Mouse (Mus musculus) erythroblast, embryonic 14.5 days (primary cell): Measurements from ENCODE around the gene Hmgb1. TPM values are rescaled to one million over a fixed set of nuclear protein-coding genes. Genes with fewer than 3 reads are reported as not detected.

ENCODE experiments used
- H3K27me3 ChIP-seq: 2 replicates; pipeline ENCODE4 v1.6.1; 2012; ENCODE audit warnings: inconsistent platforms; ENCODE audit not compliant: control insufficient read depth
- H3K36me3 ChIP-seq: 2 replicates; pipeline ENCODE4 v1.6.1; 2012; ENCODE audit warnings: mild to moderate bottlenecking, inconsistent platforms; ENCODE audit not compliant: control insufficient read depth
- H3K4me1 ChIP-seq: 2 replicates; pipeline ENCODE4 v1.6.1; 2012; ENCODE audit warnings: inconsistent platforms; ENCODE audit not compliant: control insufficient read depth
- H3K4me3 ChIP-seq: replicated peaks from 2 replicates; pipeline ENCODE3; 2012; ENCODE audit warnings: moderate library complexity, mild to moderate bottlenecking, inconsistent platforms
- H3K9me3 ChIP-seq: 2 replicates; pipeline ENCODE4 v1.6.1; 2012; ENCODE audit warnings: low read length, inconsistent platforms, mixed read lengths; ENCODE audit not compliant: control insufficient read depth
- GATA1 ChIP-seq: IDR thresholded peaks from 2 replicates; pipeline ENCODE4 v1.6.1; 2012; ENCODE audit warnings: low read length, inconsistent platforms, mixed read lengths
- TAL1 ChIP-seq: IDR thresholded peaks from 3 replicates; pipeline ENCODE4 v1.6.1; 2012; ENCODE audit warnings: low read length, inconsistent platforms, mixed read lengths
- polyA plus RNA-seq: library from polyadenylated mRNA; stranded (reverse); fragments of >175 nt; gene quantifications from 2 replicates; pipeline ENCODE4 v1.2.3, GENCODE M21; 2012

Hmgb1 gene
- polyA plus RNA-seq, 1 experiment = 99.1 TPM

GRCm38 (mm10) chr5:149212806-149213205 lies 28.5 kb upstream of the Hmgb1 start:
- peaks cover 91% of the 10 kb centered on the region for H3K36me3 ChIP-seq
- TF ChIP-seq TAL1 (no peak), GATA1 (no peak)
- H3K4me1 ChIP-seq = peaks cover 7% of the 10 kb centered on the region

GRCm38 (mm10) chr5:149211041-149211440 lies 26.8 kb upstream of the Hmgb1 start:
- H3K9me3 ChIP-seq = no peaks in the 10 kb centered on the region
- H3K36me3 ChIP-seq = peaks cover 93% of the 10 kb centered on the region
- no peak overlapping the region for H3K4me3 ChIP-seq
- no peaks in the 10 kb centered on the region for H3K27me3 ChIP-seq
- no peaks in the 10 kb centered on the region; the same call in 1 of the 2 replicates for H3K4me1 ChIP-seq
- TF ChIP-seq GATA1 = no peak
- no peak for TF ChIP-seq TAL1

More at GRCm38 (mm10) chr5:149212806-149213205, 28.5 kb upstream of the Hmgb1 start:
- no peaks in the 10 kb centered on the region for H3K9me3 ChIP-seq
- H3K4me3 ChIP-seq = no peak overlapping the region
- H3K27me3 ChIP-seq = no peaks in the 10 kb centered on the region

- H3K4me1 ChIP-seq = peaks cover 2% of the 10 kb centered on the region; the same call in 1 of the 2 replicates
- TF ChIP-seq GATA1 (no peak), TAL1 (no peak)
Measured at GRCm38 (mm10) chr5:149209328-149209727, 25.0 kb upstream of the Hmgb1 start.

GRCm38 (mm10) chr5:149208776-149209175 lies 24.5 kb upstream of the Hmgb1 start:
- Histone ChIP-seq H3K36me3 (peaks cover 91% of the 10 kb centered on the region), H3K27me3 (no peaks in the 10 kb centered on the region), H3K4me3 (no peak overlapping the region), H3K4me1 (peaks cover 7% of the 10 kb centered on the region), H3K9me3 (peaks cover 4% of the 10 kb centered on the region)
- TF ChIP-seq GATA1 (no peak), TAL1 (no peak)

More at GRCm38 (mm10) chr5:149209328-149209727, 25.0 kb upstream of the Hmgb1 start:
- Histone ChIP-seq H3K9me3 (peaks cover 4% of the 10 kb centered on the region), H3K4me3 (no peak overlapping the region), H3K27me3 (no peaks in the 10 kb centered on the region), H3K36me3 (peaks cover 91% of the 10 kb centered on the region)

GRCm38 (mm10) chr5:149207661-149208060 lies 23.4 kb upstream of the Hmgb1 start:
- TF ChIP-seq TAL1 = no peak
- TF ChIP-seq GATA1 = no peak
- Histone ChIP-seq H3K9me3 (peaks cover 4% of the 10 kb centered on the region), H3K4me3 (no peak overlapping the region), H3K36me3 (peaks cover 91% of the 10 kb centered on the region), H3K4me1 (peaks cover 17% of the 10 kb centered on the region), H3K27me3 (no peaks in the 10 kb centered on the region)

GRCm38 (mm10) chr5:149206286-149206685 lies 22.0 kb upstream of the Hmgb1 start:
- Histone ChIP-seq H3K36me3 (peaks cover 91% of the 10 kb centered on the region), H3K4me3 (no peak overlapping the region), H3K27me3 (no peaks in the 10 kb centered on the region), H3K4me1 (peaks cover 21% of the 10 kb centered on the region), H3K9me3 (peaks cover 4% of the 10 kb centered on the region)
- TF ChIP-seq GATA1 (no peak), TAL1 (no peak)

GRCm38 (mm10) chr5:149205265-149205664 lies 21.0 kb upstream of the Hmgb1 start:
- Histone ChIP-seq H3K4me3 (no peak overlapping the region), H3K27me3 (no peaks in the 10 kb centered on the region), H3K4me1 (peaks cover 21% of the 10 kb centered on the region), H3K9me3 (peaks cover 4% of the 10 kb centered on the region), H3K36me3 (peaks cover 88% of the 10 kb centered on the region)
- TF ChIP-seq GATA1 (no peak), TAL1 (no peak)

- TF ChIP-seq GATA1 (no peak), TAL1 (no peak)
- Histone ChIP-seq H3K9me3 (peaks cover 4% of the 10 kb centered on the region), H3K4me1 (peaks cover 21% of the 10 kb centered on the region), H3K4me3 (no peak overlapping the region), H3K27me3 (no peaks in the 10 kb centered on the region), H3K36me3 (peaks cover 86% of the 10 kb centered on the region)
Measured at GRCm38 (mm10) chr5:149204822-149205221, 20.5 kb upstream of the Hmgb1 start.

- peaks cover 24% of the 10 kb centered on the region for H3K4me1 ChIP-seq
Measured at GRCm38 (mm10) chr5:149203796-149204375, 19.6 kb upstream of the Hmgb1 start.

More at GRCm38 (mm10) chr5:149203796-149204375, 19.6 kb upstream of the Hmgb1 start:
- Histone ChIP-seq H3K9me3 (peaks cover 4% of the 10 kb centered on the region), H3K27me3 (no peaks in the 10 kb centered on the region), H3K4me3 (no peak overlapping the region), H3K36me3 (peaks cover 88% of the 10 kb centered on the region)
- no peak for TF ChIP-seq TAL1
- TF ChIP-seq GATA1 = no peak
